Mouse (Mus musculus): ENCODE measurements at regions not wholly inside any gene's neighbourhood (a gene's known extent, or its start where the extent isn't known, plus 50 kb on each side); places are given as distances from the start of the nearest gene placed in this dataset.
"Not testable (repeated sequence)": the region's sequence is repeated elsewhere in the genome, so short reads cannot be mapped to it uniquely, and the experiment has no call there.

- TF ChIP-seq EP300 (optimal IDR thresholded peaks at IDR 0.05) (no peak), CTCF (IDR thresholded peaks at IDR 0.05; ENCODE audit: low read depth) (no peak)
- ATAC-seq (ENCODE audit: low FRiP score, low TSS enrichment) = no peak
- WGBS = 85% methylated on average over 1 of the region's 1 CpGs
Measured at GRCm38 (mm10) chr6:41140916-41141315, 105.6 kb upstream of the 2210010C04Rik start.

GRCm38 (mm10) chr6:41137401-41137777, 102.1 kb upstream of the 2210010C04Rik start:
- H3K9ac ChIP-seq (ENCODE audit: low read length); DNase-seq (ENCODE audit: low spot score); H3K9me3 ChIP-seq (ENCODE audit: control insufficient read depth, low read length); ATAC-seq (ENCODE audit: low FRiP score, low TSS enrichment); H3K4me3 ChIP-seq (ENCODE audit: low read depth, low read length); H3K27ac ChIP-seq (replicated peaks); H3K4me1 ChIP-seq (replicated peaks; ENCODE audit: control insufficient read depth, insufficient read depth); H3K4me2 ChIP-seq (replicated peaks; ENCODE audit: low read depth); H3K27me3 ChIP-seq (ENCODE audit: control insufficient read depth, insufficient read depth, low read length); H3K36me3 ChIP-seq (ENCODE audit: control insufficient read depth, insufficient read depth, low read length): not testable (repeated sequence)
- 41% methylated on average over 2 of the region's 2 CpGs for WGBS

More at GRCm38 (mm10) chr6:41140916-41141315, 105.6 kb upstream of the 2210010C04Rik start:
- Histone ChIP-seq H3K36me3 (ENCODE audit: control insufficient read depth, insufficient read depth, low read length) (no peaks in the 10 kb centered on the region), H3K4me1 (replicated peaks; ENCODE audit: control insufficient read depth, insufficient read depth) (no peaks in the 10 kb centered on the region), H3K4me2 (replicated peaks; ENCODE audit: low read depth) (no peak overlapping the region), H3K9ac (ENCODE audit: low read length) (no peak overlapping the region), H3K4me3 (ENCODE audit: low read depth, low read length) (no peak overlapping the region), H3K27me3 (ENCODE audit: control insufficient read depth, insufficient read depth, low read length) (no peaks in the 10 kb centered on the region), H3K9me3 (ENCODE audit: control insufficient read depth, low read length) (no peaks in the 10 kb centered on the region), H3K27ac (replicated peaks) (no peak overlapping the region)
- no peak for DNase-seq (ENCODE audit: low spot score)

- WGBS = 25% methylated on average over 6 of the region's 6 CpGs
- H3K9ac ChIP-seq (ENCODE audit: low read length) = no peak overlapping the region
- no peaks in the 10 kb centered on the region for H3K9me3 ChIP-seq (ENCODE audit: control insufficient read depth, low read length)
- no peak overlapping the region for H3K27ac ChIP-seq (replicated peaks)
- TF ChIP-seq CTCF (IDR thresholded peaks at IDR 0.05; ENCODE audit: low read depth) (peak; percentile 90), EP300 (optimal IDR thresholded peaks at IDR 0.05) (no peak)
- DNase-seq (ENCODE audit: low spot score) (peak; percentile 40), ATAC-seq (ENCODE audit: low FRiP score, low TSS enrichment) (no peak)
- H3K27me3 ChIP-seq (ENCODE audit: control insufficient read depth, insufficient read depth, low read length) = no peaks in the 10 kb centered on the region
- H3K36me3 ChIP-seq (ENCODE audit: control insufficient read depth, insufficient read depth, low read length) = no peaks in the 10 kb centered on the region
- H3K4me2 ChIP-seq (replicated peaks; ENCODE audit: low read depth) = no peak overlapping the region
- H3K4me1 ChIP-seq (replicated peaks; ENCODE audit: control insufficient read depth, insufficient read depth) = no peaks in the 10 kb centered on the region
- H3K4me3 ChIP-seq (ENCODE audit: low read depth, low read length) = no peak overlapping the region
Measured at GRCm38 (mm10) chr6:41136717-41137400, 101.5 kb upstream of the 2210010C04Rik start.

- TF ChIP-seq CTCF (IDR thresholded peaks at IDR 0.05; ENCODE audit: low read depth) (no peak), EP300 (optimal IDR thresholded peaks at IDR 0.05) (no peak)
- Histone ChIP-seq H3K9ac (ENCODE audit: low read length) (no peak overlapping the region), H3K36me3 (ENCODE audit: control insufficient read depth, insufficient read depth, low read length) (no peaks in the 10 kb centered on the region), H3K27ac (replicated peaks) (no peak overlapping the region), H3K4me1 (replicated peaks; ENCODE audit: control insufficient read depth, insufficient read depth) (no peaks in the 10 kb centered on the region), H3K9me3 (ENCODE audit: control insufficient read depth, low read length) (no peaks in the 10 kb centered on the region), H3K4me2 (replicated peaks; ENCODE audit: low read depth) (no peak overlapping the region), H3K4me3 (ENCODE audit: low read depth, low read length) (no peak overlapping the region), H3K27me3 (ENCODE audit: control insufficient read depth, insufficient read depth, low read length) (no peaks in the 10 kb centered on the region)
- no peak for ATAC-seq (ENCODE audit: low FRiP score, low TSS enrichment)
- DNase-seq (ENCODE audit: low spot score) = no peak
- WGBS = 48% methylated on average over 4 of the region's 4 CpGs
Measured at GRCm38 (mm10) chr6:41135160-41135559, 99.9 kb upstream of the 2210010C04Rik start.

DNA sequence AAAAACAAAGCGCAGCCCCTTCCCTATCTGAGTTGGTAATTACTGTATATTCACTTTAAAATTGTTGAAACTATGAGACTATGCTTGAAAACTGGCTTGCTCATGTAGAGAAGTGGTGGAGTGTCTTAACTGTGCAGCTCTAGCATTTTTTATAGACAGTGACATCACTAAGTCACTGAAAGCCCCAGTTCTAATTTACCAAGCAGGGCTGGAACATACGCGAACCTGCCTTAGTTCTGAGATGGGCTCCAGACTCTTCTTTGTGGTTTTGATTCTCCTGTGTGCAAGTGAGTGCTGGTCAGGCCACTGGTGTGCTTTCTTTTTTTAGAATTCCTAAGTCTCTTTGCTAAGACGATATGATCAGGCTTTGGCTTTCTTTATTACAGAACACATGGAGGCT, 94.6 kb upstream of the 2210010C04Rik start:
- ATAC-seq (ENCODE audit: low FRiP score, low TSS enrichment) = no peak
- Histone ChIP-seq H3K27ac (replicated peaks) (no peak overlapping the region), H3K4me2 (replicated peaks; ENCODE audit: low read depth) (no peak overlapping the region), H3K9ac (ENCODE audit: low read length) (no peak overlapping the region), H3K36me3 (ENCODE audit: control insufficient read depth, insufficient read depth, low read length) (no peaks in the 10 kb centered on the region), H3K9me3 (ENCODE audit: control insufficient read depth, low read length) (no peaks in the 10 kb centered on the region), H3K27me3 (ENCODE audit: control insufficient read depth, insufficient read depth, low read length) (no peaks in the 10 kb centered on the region), H3K4me3 (ENCODE audit: low read depth, low read length) (no peak overlapping the region), H3K4me1 (replicated peaks; ENCODE audit: control insufficient read depth, insufficient read depth) (no peaks in the 10 kb centered on the region)
- no peak for DNase-seq (ENCODE audit: low spot score)
- no peak for TF ChIP-seq CTCF (IDR thresholded peaks at IDR 0.05; ENCODE audit: low read depth)
- no peak for TF ChIP-seq EP300 (optimal IDR thresholded peaks at IDR 0.05)
- 82% methylated on average over 4 of the region's 4 CpGs for WGBS

DNA sequence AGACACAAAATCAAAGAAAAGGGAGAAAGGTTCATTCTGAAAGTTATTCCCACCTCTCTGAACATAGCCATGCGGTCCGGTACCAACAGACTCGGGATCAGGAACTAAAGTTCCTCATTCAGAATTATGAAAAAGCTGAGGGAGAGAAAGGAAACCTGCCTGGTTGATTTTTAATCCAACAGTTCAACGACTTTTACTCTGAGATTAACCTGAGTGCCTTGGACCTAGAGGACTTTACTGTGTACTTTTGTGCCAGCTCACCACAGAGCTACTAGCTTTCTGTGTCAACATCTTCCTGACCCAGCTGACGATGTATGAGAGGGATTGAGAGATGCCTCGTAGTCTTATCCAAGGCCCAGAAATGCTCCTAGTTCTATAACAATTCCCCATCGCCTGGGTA, 92.5 kb upstream of the 2210010C04Rik start:
- Histone ChIP-seq H3K27ac (replicated peaks) (no peak overlapping the region), H3K36me3 (ENCODE audit: control insufficient read depth, insufficient read depth, low read length) (no peaks in the 10 kb centered on the region), H3K9ac (ENCODE audit: low read length) (no peak overlapping the region), H3K27me3 (ENCODE audit: control insufficient read depth, insufficient read depth, low read length) (no peaks in the 10 kb centered on the region), H3K4me3 (ENCODE audit: low read depth, low read length) (no peak overlapping the region), H3K9me3 (ENCODE audit: control insufficient read depth, low read length) (no peaks in the 10 kb centered on the region), H3K4me2 (replicated peaks; ENCODE audit: low read depth) (no peak overlapping the region), H3K4me1 (replicated peaks; ENCODE audit: control insufficient read depth, insufficient read depth) (no peaks in the 10 kb centered on the region)
- 69% methylated on average over 7 of the region's 7 CpGs for WGBS
- ATAC-seq (ENCODE audit: low FRiP score, low TSS enrichment) (no peak), DNase-seq (ENCODE audit: low spot score) (no peak)
- TF ChIP-seq CTCF (IDR thresholded peaks at IDR 0.05; ENCODE audit: low read depth) (no peak), EP300 (optimal IDR thresholded peaks at IDR 0.05) (no peak)
